Mouse (Mus musculus) kidney, embryonic 16.5 days (tissue): Measurements from ENCODE around the gene Teddm1b. TPM values are rescaled to one million over a fixed set of nuclear protein-coding genes. Genes with fewer than 3 reads are reported as not detected.

ENCODE experiments used
- ATAC-seq: fragments of 200-750 bp; cut with Nextera tagmentation; 2 replicates; pipeline ENCODE4 v1.8.0; 2017; ENCODE audit warnings: moderate TSS enrichment; ENCODE audit not compliant: low FRiP score, low TSS enrichment
- H3K27ac ChIP-seq: fragments of 300-500 bp; sonication (generic); 2 replicates; pipeline ENCODE4 v1.5.1; 2014; ENCODE audit warnings: low read length
- H3K27me3 ChIP-seq: fragments of 300-500 bp; sonication (generic); 2 replicates; pipeline ENCODE4 v1.6.1; 2014; ENCODE audit warnings: low read length, control low read depth, mixed read lengths; ENCODE audit not compliant: insufficient read depth
- H3K36me3 ChIP-seq: fragments of 300-500 bp; sonication (generic); 2 replicates; pipeline ENCODE4 v1.6.1; 2014; ENCODE audit warnings: low read length, control low read depth, mixed read lengths; ENCODE audit not compliant: insufficient read depth
- H3K4me1 ChIP-seq: fragments of 300-500 bp; sonication (generic); 2 replicates; pipeline ENCODE4 v1.6.1; 2014; ENCODE audit warnings: low read length, control low read depth, mixed read lengths; ENCODE audit not compliant: insufficient read depth
- H3K4me2 ChIP-seq: fragments of 300-500 bp; sonication (generic); replicated peaks from 2 replicates; pipeline ENCODE4 v1.6.1; 2014; ENCODE audit warnings: low read depth, low read length
- H3K4me3 ChIP-seq: fragments of 300-500 bp; sonication (generic); 2 replicates; pipeline ENCODE4 v1.5.1; 2014; ENCODE audit warnings: mild to moderate bottlenecking, low read length
- H3K9ac ChIP-seq: fragments of 300-500 bp; sonication (generic); replicated peaks from 2 replicates; pipeline ENCODE4 v1.6.1; 2014; ENCODE audit warnings: low read length
- H3K9me3 ChIP-seq: fragments of 300-500 bp; sonication (generic); 2 replicates; pipeline ENCODE4 v1.6.1; 2016; ENCODE audit warnings: low read length, control low read depth
- WGBS: fragments of 180-500 bp; shearing (Covaris S2); extraction: QIAGEN DNeasy Blood & Tissue Kit; methylation state at CpG from one replicate; pipeline ENCODE4 v1.1.7; 2014; 5-methylcytosine and 5-hydroxymethylcytosine counted together
- polyA plus RNA-seq: library from polyadenylated mRNA; unstranded; fragments of >200 nt; fragmentation: Nextera tagmentation; extraction: Ambion mirVana; gene quantifications from 2 replicates; pipeline ENCODE4 v1.2.1, GENCODE M21; 2015

Gene Teddm1b
- polyA plus RNA-seq, 1 experiment from 2014 or later, result 0.40 TPM

- WGBS, result 0% methylated on average over 30 of the region's 36 CpGs
- Histone ChIP-seq H3K9me3 (no peaks in the 10 kb centered on the region), H3K4me3 (peak overlapping the region; percentile 86), H3K27me3 (no peaks in the 10 kb centered on the region), H3K36me3 (peaks cover 27% of the 10 kb centered on the region), H3K27ac (peak overlapping the region; percentile 96), H3K4me2 (peak overlapping the region; percentile 84), H3K9ac (peak overlapping the region; percentile 89), H3K4me1 (peaks cover 12% of the 10 kb centered on the region)
- peak; percentile 17 for ATAC-seq
Observed at GRCm38 (mm10) chr1:153900381-153900780, 26.2 kb downstream of the Teddm1b start.

- Histone ChIP-seq H3K4me1 (peaks cover 12% of the 10 kb centered on the region), H3K9me3 (no peaks in the 10 kb centered on the region), H3K9ac (peak overlapping the region; percentile 89), H3K27me3 (no peaks in the 10 kb centered on the region), H3K36me3 (peaks cover 34% of the 10 kb centered on the region), H3K4me2 (peak overlapping the region; percentile 84), H3K4me3 (peak overlapping the region; percentile 86), H3K27ac (peak overlapping the region; percentile 96)
- WGBS, result 1% methylated on average over 25 of the region's 25 CpGs
- ATAC-seq, result no peak
Observed at GRCm38 (mm10) chr1:153900860-153901730, 26.9 kb downstream of the Teddm1b start.

GRCm38 (mm10) chr1:153903006-153903405, 28.9 kb downstream of the Teddm1b start:
- Histone ChIP-seq H3K4me3 (no peak overlapping the region), H3K9ac (no peak overlapping the region)

GRCm38 (mm10) chr1:153904236-153904635, 30.1 kb downstream of the Teddm1b start:
- ATAC-seq, result no peak
- Histone ChIP-seq H3K4me2 (no peak overlapping the region), H3K27me3 (no peaks in the 10 kb centered on the region), H3K9me3 (no peaks in the 10 kb centered on the region), H3K4me3 (no peak overlapping the region), H3K27ac (no peak overlapping the region), H3K36me3 (peaks cover 63% of the 10 kb centered on the region), H3K4me1 (peaks cover 15% of the 10 kb centered on the region), H3K9ac (no peak overlapping the region)
- WGBS, result 88% methylated on average over 14 of the region's 14 CpGs

More at GRCm38 (mm10) chr1:153903006-153903405, 28.9 kb downstream of the Teddm1b start:
- peaks cover 12% of the 10 kb centered on the region for H3K4me1 ChIP-seq
- 86% methylated on average over 13 of the region's 13 CpGs for WGBS
- H3K4me2 ChIP-seq, result no peak overlapping the region
- ATAC-seq, result no peak
- H3K36me3 ChIP-seq, result peaks cover 53% of the 10 kb centered on the region
- no peaks in the 10 kb centered on the region for H3K27me3 ChIP-seq
- H3K27ac ChIP-seq, result no peak overlapping the region
- no peaks in the 10 kb centered on the region for H3K9me3 ChIP-seq

- peaks cover 15% of the 10 kb centered on the region for H3K4me1 ChIP-seq
- H3K4me3 ChIP-seq, result no peak overlapping the region
- no peak overlapping the region for H3K9ac ChIP-seq
- 97% methylated on average over 3 of the region's 3 CpGs for WGBS
- no peak overlapping the region for H3K27ac ChIP-seq
- H3K9me3 ChIP-seq, result no peaks in the 10 kb centered on the region
- H3K4me2 ChIP-seq, result no peak overlapping the region
- peaks cover 68% of the 10 kb centered on the region for H3K36me3 ChIP-seq
- no peaks in the 10 kb centered on the region for H3K27me3 ChIP-seq
- no peak for ATAC-seq
Observed at GRCm38 (mm10) chr1:153905884-153906283, 31.7 kb downstream of the Teddm1b start.

GRCm38 (mm10) chr1:153908208-153908607, 34.1 kb downstream of the Teddm1b start:
- peaks cover 4% of the 10 kb centered on the region; the same call in 1 of the 2 replicates for H3K4me1 ChIP-seq
- H3K4me2 ChIP-seq, result no peak overlapping the region
- peaks cover 63% of the 10 kb centered on the region for H3K36me3 ChIP-seq
- H3K9ac ChIP-seq, result no peak overlapping the region
- 93% methylated on average over 6 of the region's 6 CpGs for WGBS
- no peaks in the 10 kb centered on the region for H3K9me3 ChIP-seq
- ATAC-seq, result no peak
- no peak overlapping the region for H3K4me3 ChIP-seq
- no peaks in the 10 kb centered on the region for H3K27me3 ChIP-seq
- H3K27ac ChIP-seq, result no peak overlapping the region

GRCm38 (mm10) chr1:153908741-153909140, 34.6 kb downstream of the Teddm1b start:
- H3K4me2 ChIP-seq, result no peak overlapping the region
- 0 out of 2 replicates have a peak, but pooled peaks cover 4% of the 10 kb centered on the region for H3K4me1 ChIP-seq
- no peak overlapping the region for H3K4me3 ChIP-seq
- no peak for ATAC-seq
- WGBS, result 82% methylated on average over 4 of the region's 4 CpGs
- H3K27me3 ChIP-seq, result no peaks in the 10 kb centered on the region
- H3K9me3 ChIP-seq, result no peaks in the 10 kb centered on the region
- H3K9ac ChIP-seq, result no peak overlapping the region
- no peak overlapping the region for H3K27ac ChIP-seq
- peaks cover 57% of the 10 kb centered on the region for H3K36me3 ChIP-seq

- 67% methylated on average over 10 of the region's 10 CpGs for WGBS
Observed at GRCm38 (mm10) chr1:153909213-153909962, 35.2 kb downstream of the Teddm1b start.

GRCm38 (mm10) chr1:153909963-153910291, 35.8 kb downstream of the Teddm1b start:
- Histone ChIP-seq H3K27me3 (no peaks in the 10 kb centered on the region), H3K36me3 (peaks cover 46% of the 10 kb centered on the region), H3K4me3 (no peak overlapping the region), H3K4me2 (no peak overlapping the region), H3K9ac (no peak overlapping the region), H3K27ac (peak overlapping the region; percentile 21; the same call in 1 of the 2 replicates), H3K9me3 (no peaks in the 10 kb centered on the region), H3K4me1 (0 out of 2 replicates have a peak, but pooled peaks cover 4% of the 10 kb centered on the region)
- no peak for ATAC-seq
- 66% methylated on average over 9 of the region's 9 CpGs for WGBS

More at GRCm38 (mm10) chr1:153909213-153909962, 35.2 kb downstream of the Teddm1b start:
- Histone ChIP-seq H3K27me3 (no peaks in the 10 kb centered on the region), H3K9me3 (no peaks in the 10 kb centered on the region), H3K36me3 (peaks cover 51% of the 10 kb centered on the region), H3K4me3 (no peak overlapping the region), H3K27ac (peak overlapping the region; percentile 21; the same call in 1 of the 2 replicates), H3K9ac (no peak overlapping the region), H3K4me2 (no peak overlapping the region), H3K4me1 (0 out of 2 replicates have a peak, but pooled peaks cover 4% of the 10 kb centered on the region)
- ATAC-seq, result no peak
